Mouse (Mus musculus) lung, postnatal 0 days (tissue): ENCODE measurements around the gene Pitpnb.

Experiments used
- CTCF ChIP-seq: IDR thresholded peaks from 2 replicates; pipeline ENCODE4 v1.5.1; 2016; ENCODE audit warnings: antibody characterized with exemption, mild to moderate bottlenecking
- EP300 ChIP-seq: IDR thresholded peaks from 2 replicates; pipeline ENCODE4 v1.6.1; 2016; ENCODE audit warnings: antibody characterized with exemption, mild to moderate bottlenecking, control low read depth

DNA sequence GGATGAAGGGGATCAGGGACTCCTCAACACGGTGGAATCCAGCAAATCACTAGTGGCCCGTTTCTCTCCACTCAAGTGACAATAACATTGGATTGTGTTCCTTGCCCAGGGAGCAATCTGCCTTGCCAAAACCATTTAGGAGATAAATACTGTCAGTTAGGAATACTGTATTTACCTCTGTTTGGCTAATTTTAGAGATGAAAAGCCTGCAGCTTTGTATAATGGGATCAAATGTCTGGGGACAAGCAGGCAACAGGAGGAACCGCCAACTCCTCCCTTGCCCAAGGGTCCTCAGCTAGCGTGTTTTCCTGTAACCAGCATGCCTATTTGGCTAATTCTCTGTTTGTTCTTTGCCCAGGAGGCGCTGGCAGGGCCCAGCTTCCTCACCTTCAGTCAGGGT lies 95.7 kb downstream of the Pitpnb start:
- TF ChIP-seq EP300 (no peak), CTCF (no peak)
